Mouse (Mus musculus) megakaryocyte, embryonic 14.5 days (primary cell): Measurements from ENCODE around the gene Unc79.

ENCODE experiments used
- FLI1 ChIP-seq: IDR thresholded peaks from 2 replicates; pipeline ENCODE4 v1.6.1; 2012; ENCODE audit warnings: low read length, inconsistent platforms, mixed read lengths
- GATA1 ChIP-seq: IDR thresholded peaks from 3 replicates; pipeline ENCODE4 v1.6.1; 2012; ENCODE audit warnings: mixed read lengths, low read length, inconsistent platforms, borderline replicate concordance

GRCm38 (mm10) chr12:102949395-102950208 is 943 bp downstream of the Unc79 start:
- TF ChIP-seq GATA1 (no peak), FLI1 (no peak)
